Mouse (Mus musculus) stomach, postnatal 0 days (tissue): ENCODE results near the gene Fam19a2.

Experiments
- CTCF ChIP-seq: IDR thresholded peaks from 2 replicates; pipeline ENCODE4 v1.5.1; 2016; ENCODE audit warnings: antibody characterized with exemption, low read depth, mild to moderate bottlenecking, moderate library complexity
- EP300 ChIP-seq: optimal IDR thresholded peaks from 2 replicates; pipeline ENCODE3; 2016; ENCODE audit warnings: antibody characterized with exemption

- TF ChIP-seq EP300 (no peak), CTCF (no peak)
These were observed 43.5 kb downstream of the Fam19a2 start for GRCm38 (mm10) chr10:123307300-123307699.
